Mouse (Mus musculus) embryonic stem cell, embryonic (primary cell): ENCODE data around the gene Cdc42bpb.

Experiments
- CTCF ChIA-PET, 4 experiments: fragments of 300-600 bp in 2 of 4; fragments of 350-600 bp in 2 of 4; sonication (Branson Sonifier 250); formaldehyde crosslinking; loops; one replicate each; lab custom pipeline; 2022; ENCODE audit warnings: inconsistent platforms in 2 of 4; lab: Charles Lee
- POLR2A ChIA-PET, 4 experiments: fragments of 300-600 bp in 2 of 4; fragments of 350-600 bp in 2 of 4; sonication (Branson Sonifier 250); formaldehyde crosslinking; loops; one replicate each; lab custom pipeline; 2022; ENCODE audit warnings: antibody characterized with exemption in 4 of 4, inconsistent platforms in 1 of 4; lab: Charles Lee

Gene Cdc42bpb

DNA sequence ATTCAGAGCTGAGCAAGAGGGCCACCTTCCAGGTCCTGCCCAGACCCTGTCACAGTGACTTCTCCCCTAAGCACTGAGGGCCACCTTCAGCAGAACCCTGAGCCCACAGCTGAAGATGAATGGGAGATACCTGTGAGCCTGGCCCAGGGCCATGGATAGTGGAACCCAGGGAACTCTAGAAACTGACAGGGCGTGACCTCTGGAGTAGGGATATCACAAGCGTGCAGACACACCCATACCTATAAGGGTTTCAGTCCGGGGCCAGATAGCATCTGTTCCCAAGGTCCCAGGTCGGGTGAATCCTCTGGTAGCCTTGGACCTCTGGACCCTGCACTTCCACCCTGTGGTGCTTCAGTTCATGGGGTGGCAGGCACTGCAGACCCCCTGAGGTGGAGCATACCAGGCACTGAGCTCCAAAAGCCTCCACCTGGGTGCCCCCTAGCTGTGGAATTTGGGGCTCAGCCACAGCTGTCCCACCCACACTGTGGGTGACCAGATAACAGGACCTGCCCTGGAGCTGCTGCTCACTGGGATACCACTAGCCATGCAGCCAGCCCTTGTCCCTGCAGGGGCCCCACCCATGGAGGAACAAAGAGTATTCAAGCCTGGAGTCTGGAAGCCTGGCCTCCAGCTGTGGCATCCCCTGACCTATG lies 109.7 kb downstream of the Cdc42bpb start:
- CTCF ChIA-PET = no interaction called here

DNA sequence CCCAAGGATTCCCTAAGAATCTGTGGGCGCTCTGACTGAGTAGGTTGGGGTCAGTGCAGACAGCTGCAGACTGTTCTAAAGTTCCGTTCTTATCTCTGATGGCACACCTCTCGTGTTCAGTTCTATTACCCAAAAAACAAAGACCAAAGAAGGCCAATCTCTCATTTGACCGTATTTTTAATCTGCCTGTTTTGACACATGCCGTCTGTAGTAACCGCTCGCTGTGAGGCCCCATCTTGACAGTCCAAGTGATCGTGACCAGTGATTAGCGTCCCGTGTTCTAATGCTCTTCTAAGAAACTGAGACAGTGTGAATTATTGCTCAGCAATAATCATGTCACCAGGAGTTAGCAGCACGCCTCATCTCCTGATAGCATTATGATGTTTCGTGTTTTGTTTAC lies 110.9 kb downstream of the Cdc42bpb start:
- ChIA-PET CTCF (no interaction called here), POLR2A (interaction anchor here in 1 of 4 experiments (0.9 to 1.2 kb wide), 2 partner anchors 8 to 9 kb away, joined by 3 read pairs; no protein-coding TSS in a partner anchor)

More for the DNA sequence above, 109.7 kb downstream of the Cdc42bpb start:
- POLR2A ChIA-PET = interaction anchor here in 1 of 4 experiments (0.9 to 1.3 kb wide), 2 partner anchors 9 to 26 kb away, joined by 3 read pairs; no protein-coding TSS in a partner anchor

DNA sequence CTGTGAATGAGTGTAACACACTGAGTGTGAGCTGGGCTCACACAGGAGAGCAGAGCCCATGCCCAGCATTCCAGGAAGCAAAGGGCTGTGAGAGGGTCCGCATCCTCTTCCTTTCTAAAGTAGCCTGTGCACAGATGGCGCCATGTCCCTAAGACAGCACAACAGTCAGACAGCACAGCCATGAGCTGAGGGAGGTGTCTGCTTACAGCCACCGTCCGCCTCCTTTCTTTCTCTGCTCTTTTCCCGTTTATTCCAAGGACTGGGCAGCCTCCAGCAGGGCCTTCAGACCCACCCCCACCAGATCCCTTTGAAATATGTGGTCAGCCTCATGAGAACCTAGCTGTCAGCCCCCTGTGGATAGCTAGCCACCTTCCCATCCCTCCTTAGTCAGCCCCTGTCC lies 112.3 kb downstream of the Cdc42bpb start:
- ChIA-PET POLR2A (interaction anchor here in 2 of 4 experiments (0.6 to 1.2 kb wide), 2 partner anchors 11 to 24 kb away, joined by 3 to 5 read pairs; no protein-coding TSS in a partner anchor), CTCF (interaction anchor here in 2 of 4 experiments (0.6 to 3.1 kb wide), 4 partner anchors 8 to 168 kb away, joined by 3 to 10 read pairs (median 4); no protein-coding TSS in a partner anchor)

DNA sequence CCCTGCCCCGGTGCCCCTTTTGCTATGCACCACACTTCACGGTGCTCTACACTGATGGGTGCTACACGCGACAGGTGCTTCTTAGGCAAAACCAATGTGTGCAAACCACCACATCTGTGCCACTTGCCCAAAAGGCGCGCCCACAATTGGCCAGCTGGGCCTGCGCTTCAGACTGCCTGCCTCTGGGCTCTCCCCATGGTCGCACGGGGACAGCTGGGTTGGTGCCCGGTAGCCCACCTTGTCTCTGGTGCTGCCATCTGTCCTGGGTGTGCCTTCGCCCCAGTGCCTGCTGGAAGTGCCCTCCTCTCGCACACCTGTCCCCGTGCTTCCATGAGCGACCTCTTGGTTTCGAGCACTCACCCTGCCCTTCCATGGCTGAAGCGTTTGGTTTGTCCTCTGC lies 113.9 kb downstream of the Cdc42bpb start:
- ChIA-PET CTCF (interaction anchor here in 2 of 4 experiments (1.3 to 3.1 kb wide), 3 partner anchors 9 to 162 kb away, joined by 3 to 10 read pairs (median 4); no protein-coding TSS in a partner anchor), POLR2A (interaction anchor here in 2 of 4 experiments (1.2 to 3.1 kb wide), 2 partner anchors 10 kb away, joined by 3 to 7 read pairs; no protein-coding TSS in a partner anchor)

DNA sequence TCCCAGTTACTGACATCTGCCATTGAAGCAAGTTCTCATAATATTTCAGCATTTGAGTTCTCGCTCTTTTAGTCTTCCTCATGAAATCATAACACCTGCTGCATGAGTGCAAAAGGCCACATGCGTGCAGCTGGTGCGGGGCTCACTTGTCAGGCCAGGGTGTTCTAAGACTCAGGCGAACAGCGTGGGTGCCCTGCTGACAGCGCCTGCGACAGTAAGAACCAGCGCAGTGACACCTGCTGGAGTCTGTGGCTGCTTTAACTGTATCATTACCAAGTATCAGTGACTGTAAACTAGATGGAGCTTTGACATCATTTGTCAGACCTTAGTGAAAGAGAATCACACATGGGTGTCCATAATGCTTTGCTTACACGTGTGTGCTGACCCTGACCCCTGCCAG lies 126.3 kb downstream of the Cdc42bpb start:
- POLR2A ChIA-PET = no interaction called here

DNA sequence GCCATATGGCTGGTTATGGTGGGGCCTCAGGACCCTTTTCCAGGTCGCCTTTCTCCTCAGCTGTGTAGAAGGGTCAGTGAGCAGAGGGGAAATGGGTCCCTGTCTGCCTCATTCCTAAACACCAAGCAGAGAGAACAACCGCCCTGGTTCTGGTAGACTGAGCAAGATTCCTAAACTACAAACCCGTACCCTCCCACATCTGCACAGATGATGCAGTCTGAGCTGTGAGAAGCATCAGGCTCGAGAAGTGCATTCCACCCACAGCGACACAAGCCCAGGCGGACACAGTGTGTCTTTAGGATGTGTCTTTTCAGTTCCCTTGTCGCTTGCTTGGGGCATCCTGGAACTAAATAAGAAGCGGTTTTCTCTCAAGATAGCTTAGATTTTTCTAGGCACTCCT lies 127.4 kb downstream of the Cdc42bpb start:
- POLR2A ChIA-PET = interaction anchor here in 1 of 4 experiments (1.0 kb wide), 1 partner anchor 13 kb away, joined by 3 read pairs; no protein-coding TSS in a partner anchor
- CTCF ChIA-PET = interaction anchor here in 3 of 4 experiments (0.6 to 1.4 kb wide), 5 partner anchors 137 to 628 kb away, joined by 3 to 4 read pairs (median 3); no protein-coding TSS in a partner anchor

More for the DNA sequence above, 126.3 kb downstream of the Cdc42bpb start:
- CTCF ChIA-PET = interaction anchor here in 2 of 4 experiments (0.8 to 1.6 kb wide), 2 partner anchors 108 to 174 kb away, joined by 3 to 5 read pairs; no protein-coding TSS in a partner anchor

DNA sequence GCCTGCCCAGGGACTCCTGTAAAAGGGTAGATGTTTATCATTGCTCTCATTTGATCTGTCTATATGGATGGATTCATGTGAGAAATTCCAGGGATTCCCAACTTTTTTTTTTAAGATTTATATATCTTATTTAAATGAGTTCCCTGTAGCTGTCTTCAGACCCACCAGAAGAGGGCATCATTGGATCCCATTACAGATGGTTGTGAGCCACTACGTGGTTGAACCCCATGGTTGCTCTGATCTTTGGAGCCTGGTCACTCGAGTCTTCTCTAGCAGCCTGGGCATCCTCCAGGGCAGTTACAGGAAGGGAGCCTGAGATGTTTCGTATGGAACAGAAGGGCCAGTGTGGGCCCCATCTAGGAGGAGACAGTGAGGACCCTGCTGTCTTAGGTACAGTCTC lies 128.4 kb downstream of the Cdc42bpb start:
- CTCF ChIA-PET = interaction anchor here in 1 of 4 experiments (1.0 to 1.4 kb wide), 3 partner anchors 138 to 165 kb away, joined by 3 to 4 read pairs (median 3); no protein-coding TSS in a partner anchor
- POLR2A ChIA-PET = no interaction called here

DNA sequence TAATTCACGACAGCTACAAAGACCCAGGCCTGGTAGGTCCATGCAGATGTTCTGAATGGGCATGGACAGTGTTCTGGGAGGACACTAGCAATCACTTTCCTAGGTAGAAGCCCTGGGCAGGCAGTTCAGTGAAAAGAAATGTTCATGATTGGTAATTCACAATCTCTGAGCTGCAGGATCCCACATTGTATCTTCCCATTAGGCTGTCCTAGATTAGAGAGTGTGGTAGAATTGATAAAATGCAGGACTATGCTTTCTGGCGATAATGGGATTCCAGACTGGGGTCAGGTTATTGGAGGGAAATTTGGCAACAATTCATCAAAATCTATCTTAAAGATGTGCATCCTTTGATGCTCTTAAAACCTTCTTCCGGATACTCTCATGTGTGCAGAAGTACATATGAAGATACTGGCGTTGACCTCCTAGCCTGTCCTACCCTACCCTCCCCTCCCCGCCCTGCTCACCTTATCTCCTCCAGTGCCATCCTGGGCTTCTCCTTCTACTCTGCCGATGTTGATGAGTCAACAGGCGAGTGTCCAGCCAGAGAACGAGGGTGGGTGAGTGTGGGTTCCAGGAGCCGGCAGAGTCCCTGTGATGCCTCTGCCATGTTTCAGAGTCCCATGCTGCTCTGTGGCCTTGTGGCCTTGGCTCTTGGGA lies 130.6 kb downstream of the Cdc42bpb start:
- POLR2A ChIA-PET = no interaction called here
- CTCF ChIA-PET = no interaction called here

DNA sequence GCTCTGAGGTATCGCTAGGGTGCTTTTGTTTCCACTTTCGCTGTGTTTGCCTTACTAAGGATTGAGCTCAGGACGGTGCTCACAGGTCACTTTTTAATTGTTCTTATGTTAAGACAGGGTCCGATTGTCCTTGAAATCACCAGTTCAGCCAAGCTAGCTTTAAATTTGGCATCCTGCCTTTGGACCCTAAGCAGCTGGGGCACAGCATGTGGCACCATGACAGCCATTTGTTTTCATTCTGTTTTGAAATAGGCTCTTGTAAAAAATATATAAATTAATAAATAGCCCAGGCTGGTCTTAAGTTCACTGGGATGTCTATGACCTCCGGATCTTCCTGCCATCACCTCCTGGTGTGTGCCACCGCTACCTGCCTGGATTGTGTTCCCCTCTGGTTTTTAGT lies 132.4 kb downstream of the Cdc42bpb start:
- ChIA-PET CTCF (interaction anchor here in 2 of 4 experiments (0.7 to 1.0 kb wide), 2 partner anchors 80 to 1348 kb away, joined by 3 read pairs; no protein-coding TSS in a partner anchor), POLR2A (interaction anchor here in 1 of 4 experiments (1.8 to 2.2 kb wide), 2 partner anchors 15 to 16 kb away, joined by 5 to 8 read pairs; no protein-coding TSS in a partner anchor)

DNA sequence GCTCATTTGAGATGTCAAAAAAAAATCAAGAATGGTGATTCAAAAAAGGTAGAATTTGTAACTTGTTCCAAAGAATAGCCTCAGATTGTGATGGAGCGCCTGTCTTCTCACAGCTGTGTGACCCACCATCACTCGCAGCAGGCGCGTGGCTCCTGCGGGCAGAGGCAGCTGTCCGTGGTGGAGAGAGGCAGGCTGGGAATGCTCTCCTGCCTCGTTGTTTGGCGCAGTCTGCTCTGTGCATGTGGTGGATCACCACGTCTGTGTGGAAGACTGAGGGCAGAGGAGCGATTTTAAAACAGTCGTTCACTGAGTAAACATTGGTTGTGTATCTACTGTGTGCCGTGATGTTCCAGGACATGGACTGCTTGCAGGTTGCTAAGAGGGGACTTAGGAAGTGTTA lies 133.8 kb downstream of the Cdc42bpb start:
- ChIA-PET CTCF (no interaction called here), POLR2A (interaction anchor here in 1 of 4 experiments (1.8 to 2.2 kb wide), 2 partner anchors 15 to 17 kb away, joined by 5 to 8 read pairs; no protein-coding TSS in a partner anchor)
